Mouse (Mus musculus) hindbrain, embryonic 15.5 days (tissue): ENCODE data around the gene Prkg1. TPM values are rescaled to one million over a fixed set of nuclear protein-coding genes. Genes with fewer than 3 reads are reported as not detected.

Experiments used
- ATAC-seq: fragments of 200-750 bp; cut with Nextera tagmentation; 2 replicates; pipeline ENCODE4 v1.8.0; 2017; ENCODE audit warnings: low read depth, moderate number of reproducible peaks, moderate TSS enrichment; ENCODE audit not compliant: low FRiP score
- H3K27ac ChIP-seq: fragments of 300-500 bp; sonication (generic); replicated peaks from 2 replicates; pipeline ENCODE4 v1.5.1; 2015; ENCODE audit warnings: mild to moderate bottlenecking, inconsistent platforms
- H3K27me3 ChIP-seq: fragments of 300-500 bp; sonication (generic); 2 replicates; pipeline ENCODE4 v1.6.1; 2015; ENCODE audit warnings: control low read depth, inconsistent platforms
- H3K36me3 ChIP-seq: fragments of 300-500 bp; sonication (generic); 2 replicates; pipeline ENCODE4 v1.6.1; 2015; ENCODE audit warnings: control low read depth, inconsistent platforms
- H3K4me1 ChIP-seq: fragments of 300-500 bp; sonication (generic); replicated peaks from 2 replicates; pipeline ENCODE4 v1.6.1; 2015; ENCODE audit warnings: control low read depth, inconsistent platforms
- H3K4me2 ChIP-seq: fragments of 300-500 bp; sonication (generic); 2 replicates; pipeline ENCODE4 v1.6.1; 2015; ENCODE audit warnings: moderate library complexity, mild to moderate bottlenecking, inconsistent platforms
- H3K4me3 ChIP-seq: fragments of 300-500 bp; sonication (generic); 2 replicates; pipeline ENCODE4 v1.5.1; 2015; ENCODE audit warnings: mild to moderate bottlenecking, inconsistent platforms
- H3K9ac ChIP-seq: fragments of 300-500 bp; sonication (generic); 2 replicates; pipeline ENCODE4 v1.6.1; 2015; ENCODE audit warnings: inconsistent platforms
- H3K9me3 ChIP-seq: fragments of 300-500 bp; sonication (generic); 2 replicates; pipeline ENCODE4 v1.6.1; 2016; ENCODE audit warnings: control low read depth, inconsistent platforms
- WGBS: fragments of 180-500 bp; shearing (Covaris S2); methylation state at CpG from one replicate; pipeline ENCODE4 v1.1.7; 2015; 5-methylcytosine and 5-hydroxymethylcytosine counted together
- polyA plus RNA-seq: library from polyadenylated mRNA; unstranded; fragments of >200 nt; fragmentation: Nextera tagmentation; extraction: Ambion mirVana; gene quantifications from 2 replicates; pipeline ENCODE4 v1.2.1, GENCODE M21; 2015

The Prkg1 gene
- polyA plus RNA-seq, 1 experiment from 2014 or later, result 5.0 TPM

GRCm38 (mm10) chr19:30843052-30843564, 921.7 kb downstream of the Prkg1 start:
- Histone ChIP-seq H3K4me3 (no peak overlapping the region), H3K4me1 (no peaks in the 10 kb centered on the region; the same call in 1 of the 2 replicates), H3K9ac (no peak overlapping the region), H3K27ac (peak overlapping the region; percentile 3; the same call in 1 of the 2 replicates), H3K4me2 (peak overlapping the region; percentile 28; the same call in 1 of the 2 replicates), H3K36me3 (no peaks in the 10 kb centered on the region), H3K9me3 (no peaks in the 10 kb centered on the region), H3K27me3 (no peaks in the 10 kb centered on the region)
- peak; percentile 94 for ATAC-seq
- WGBS, result 8% methylated on average over 4 of the region's 4 CpGs

GRCm38 (mm10) chr19:30842640-30843039, 922.2 kb downstream of the Prkg1 start:
- H3K9me3 ChIP-seq, result no peaks in the 10 kb centered on the region
- WGBS, result 78% methylated on average over 1 of the region's 1 CpGs
- no peaks in the 10 kb centered on the region for H3K27me3 ChIP-seq
- no peak overlapping the region for H3K4me2 ChIP-seq
- no peak overlapping the region for H3K4me3 ChIP-seq
- H3K27ac ChIP-seq, result peak overlapping the region; percentile 3; the same call in 1 of the 2 replicates
- no peaks in the 10 kb centered on the region for H3K36me3 ChIP-seq
- no peak overlapping the region for H3K9ac ChIP-seq
- ATAC-seq, result no peak
- H3K4me1 ChIP-seq, result no peaks in the 10 kb centered on the region; the same call in 1 of the 2 replicates

- Histone ChIP-seq H3K9me3 (peaks cover 4% of the 10 kb centered on the region; the same call in 1 of the 2 replicates), H3K27ac (no peak overlapping the region), H3K27me3 (no peaks in the 10 kb centered on the region), H3K4me3 (no peak overlapping the region), H3K9ac (no peak overlapping the region), H3K4me1 (no peaks in the 10 kb centered on the region), H3K4me2 (no peak overlapping the region), H3K36me3 (0 out of 2 replicates have a peak, but pooled peaks cover 3% of the 10 kb centered on the region)
- WGBS, result 24% methylated on average over 1 of the region's 1 CpGs
- ATAC-seq, result no peak
Observed at GRCm38 (mm10) chr19:30833045-30833651, 931.7 kb downstream of the Prkg1 start.

GRCm38 (mm10) chr19:30829231-30829775, 935.5 kb downstream of the Prkg1 start:
- H3K4me2 ChIP-seq, result no peak overlapping the region
- no peaks in the 10 kb centered on the region for H3K4me1 ChIP-seq
- H3K9me3 ChIP-seq, result peaks cover 4% of the 10 kb centered on the region; the same call in 1 of the 2 replicates
- no peak overlapping the region for H3K4me3 ChIP-seq
- ATAC-seq, result no peak
- 0 out of 2 replicates have a peak, but pooled peaks cover 3% of the 10 kb centered on the region for H3K36me3 ChIP-seq
- no peaks in the 10 kb centered on the region for H3K27me3 ChIP-seq
- H3K9ac ChIP-seq, result no peak overlapping the region
- H3K27ac ChIP-seq, result no peak overlapping the region
- 85% methylated on average over 7 of the region's 7 CpGs for WGBS

GRCm38 (mm10) chr19:30827820-30828219, 937.0 kb downstream of the Prkg1 start:
- 83% methylated on average over 3 of the region's 3 CpGs for WGBS
- H3K36me3 ChIP-seq, result 0 out of 2 replicates have a peak, but pooled peaks cover 3% of the 10 kb centered on the region

GRCm38 (mm10) chr19:30826106-30826505, 938.7 kb downstream of the Prkg1 start:
- WGBS, result 79% methylated on average over 2 of the region's 2 CpGs

More at GRCm38 (mm10) chr19:30827820-30828219, 937.0 kb downstream of the Prkg1 start:
- H3K9ac ChIP-seq, result no peak overlapping the region
- ATAC-seq, result no peak
- H3K9me3 ChIP-seq, result peaks cover 4% of the 10 kb centered on the region; the same call in 1 of the 2 replicates
- no peaks in the 10 kb centered on the region for H3K4me1 ChIP-seq
- H3K27me3 ChIP-seq, result no peaks in the 10 kb centered on the region
- no peak overlapping the region for H3K4me2 ChIP-seq
- H3K4me3 ChIP-seq, result no peak overlapping the region
- H3K27ac ChIP-seq, result no peak overlapping the region

GRCm38 (mm10) chr19:30815661-30816060, 949.2 kb downstream of the Prkg1 start:
- Histone ChIP-seq H3K4me2 (no peak overlapping the region), H3K4me3 (no peak overlapping the region), H3K27ac (no peak overlapping the region), H3K36me3 (no peaks in the 10 kb centered on the region), H3K9me3 (no peaks in the 10 kb centered on the region), H3K9ac (no peak overlapping the region), H3K4me1 (no peaks in the 10 kb centered on the region), H3K27me3 (no peaks in the 10 kb centered on the region)
- no peak for ATAC-seq
- 65% methylated on average over 6 of the region's 6 CpGs for WGBS

More at GRCm38 (mm10) chr19:30826106-30826505, 938.7 kb downstream of the Prkg1 start:
- Histone ChIP-seq H3K4me1 (no peaks in the 10 kb centered on the region), H3K36me3 (0 out of 2 replicates have a peak, but pooled peaks cover 3% of the 10 kb centered on the region), H3K27ac (no peak overlapping the region), H3K9me3 (peaks cover 4% of the 10 kb centered on the region; the same call in 1 of the 2 replicates), H3K9ac (no peak overlapping the region), H3K4me2 (no peak overlapping the region), H3K4me3 (no peak overlapping the region), H3K27me3 (no peaks in the 10 kb centered on the region)
- ATAC-seq, result no peak

GRCm38 (mm10) chr19:30806265-30806664, 958.6 kb downstream of the Prkg1 start:
- Histone ChIP-seq H3K36me3 (no peaks in the 10 kb centered on the region), H3K9ac (no peak overlapping the region), H3K27ac (no peak overlapping the region), H3K9me3 (no peaks in the 10 kb centered on the region), H3K4me1 (no peaks in the 10 kb centered on the region), H3K4me3 (no peak overlapping the region), H3K4me2 (no peak overlapping the region), H3K27me3 (no peaks in the 10 kb centered on the region)
- ATAC-seq, result no peak
- 89% methylated on average over 5 of the region's 5 CpGs for WGBS

- Histone ChIP-seq H3K27ac (no peak overlapping the region), H3K27me3 (no peaks in the 10 kb centered on the region), H3K4me1 (no peaks in the 10 kb centered on the region), H3K4me2 (no peak overlapping the region), H3K36me3 (no peaks in the 10 kb centered on the region), H3K9ac (no peak overlapping the region), H3K4me3 (no peak overlapping the region), H3K9me3 (no peaks in the 10 kb centered on the region)
- 82% methylated on average over 2 of the region's 2 CpGs for WGBS
- ATAC-seq, result no peak
Observed at GRCm38 (mm10) chr19:30780803-30781202, 984.0 kb downstream of the Prkg1 start.

GRCm38 (mm10) chr19:30768316-30768715, 996.5 kb downstream of the Prkg1 start:
- ATAC-seq, result no peak
- H3K4me2 ChIP-seq, result no peak overlapping the region
- H3K9me3 ChIP-seq, result no peaks in the 10 kb centered on the region
- H3K36me3 ChIP-seq, result no peaks in the 10 kb centered on the region
- no peak overlapping the region for H3K9ac ChIP-seq
- 45% methylated on average over 1 of the region's 1 CpGs for WGBS
- H3K27me3 ChIP-seq, result no peaks in the 10 kb centered on the region
- H3K4me1 ChIP-seq, result no peaks in the 10 kb centered on the region
- H3K4me3 ChIP-seq, result no peak overlapping the region
- H3K27ac ChIP-seq, result no peak overlapping the region

GRCm38 (mm10) chr19:30744426-30744825, 1020.4 kb downstream of the Prkg1 start:
- Histone ChIP-seq H3K4me1 (no peaks in the 10 kb centered on the region), H3K27me3 (no peaks in the 10 kb centered on the region), H3K4me2 (no peak overlapping the region), H3K4me3 (no peak overlapping the region), H3K36me3 (no peaks in the 10 kb centered on the region), H3K27ac (no peak overlapping the region), H3K9ac (no peak overlapping the region), H3K9me3 (no peaks in the 10 kb centered on the region)
- ATAC-seq, result no peak

GRCm38 (mm10) chr19:30699130-30699529, 1065.7 kb downstream of the Prkg1 start:
- no peaks in the 10 kb centered on the region for H3K9me3 ChIP-seq
- H3K27me3 ChIP-seq, result no peaks in the 10 kb centered on the region
- no peak overlapping the region for H3K27ac ChIP-seq
- H3K9ac ChIP-seq, result no peak overlapping the region
- WGBS, result 96% methylated on average over 5 of the region's 5 CpGs
- H3K4me2 ChIP-seq, result no peak overlapping the region
- H3K36me3 ChIP-seq, result no peaks in the 10 kb centered on the region
- ATAC-seq, result no peak
- H3K4me1 ChIP-seq, result no peaks in the 10 kb centered on the region
- H3K4me3 ChIP-seq, result no peak overlapping the region
